8 mouse cellular contexts compared by ENCODE assay signal in the genomic region with DNA sequence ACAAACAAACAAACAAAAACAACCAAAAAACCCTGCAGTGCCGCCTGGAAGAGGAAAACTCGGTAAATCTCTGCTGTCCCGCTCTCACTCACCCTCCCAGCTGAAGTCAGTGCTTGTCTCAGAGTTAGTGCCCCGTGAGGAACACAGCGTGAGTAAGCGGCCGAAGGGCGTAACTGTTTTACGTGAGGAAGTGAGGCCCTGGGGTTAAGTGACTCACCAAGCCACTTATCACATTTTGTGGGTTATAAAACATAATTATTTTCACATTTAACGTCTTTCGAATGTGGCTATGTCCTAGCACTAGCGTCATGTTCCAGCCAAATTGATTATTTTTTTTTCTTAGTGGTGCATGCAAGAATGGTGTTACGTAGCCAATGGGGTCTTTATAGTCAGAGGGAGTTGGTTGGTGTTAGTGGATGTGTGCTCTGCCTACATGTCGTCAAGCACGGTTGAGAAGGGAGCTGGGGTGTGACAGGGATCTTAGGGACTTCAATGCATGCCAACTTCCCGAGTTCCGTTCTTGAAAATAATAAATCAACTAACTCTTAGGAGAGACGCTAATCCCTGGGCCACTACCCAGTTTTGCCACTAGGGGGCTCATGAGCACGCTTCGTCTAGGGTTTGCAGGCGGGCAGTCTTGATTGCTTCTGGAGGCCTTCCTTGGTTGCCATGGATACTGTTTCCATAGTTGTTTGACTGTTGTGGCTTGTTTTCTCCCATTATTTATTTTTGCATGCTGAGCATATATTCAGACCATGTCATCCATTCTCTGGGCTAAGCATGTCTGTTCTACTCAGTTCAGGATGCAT. TPM values are rescaled to one million over a fixed set of nuclear protein-coding genes. Genes with fewer than 3 reads are reported as not detected.
DNase-seq lines count a peak whose midpoint lies in the region; ATAC-seq and TF ChIP-seq lines count a peak whose summit lies in the region.

No protein-coding gene starts in this region.

- no peak overlapping the region for H3K9ac ChIP-seq in forebrain, postnatal 0 days
- H3K9ac ChIP-seq in hindbrain, embryonic 14.5 days: no peak overlapping the region

- H3K4me2 ChIP-seq in forebrain, postnatal 0 days (ENCODE audit: low read depth): peak overlapping the region; percentile 15; the same call in 1 of the 2 replicates
- H3K4me2 ChIP-seq in hindbrain, embryonic 14.5 days (replicated peaks): 0 out of 2 replicates have a peak overlapping the region, but pooled peaks have one; percentile 0

- no peak for TF ChIP-seq POLR2A in cerebellum, adult 2 months (IDR thresholded peaks at IDR 0.05; ENCODE audit: borderline replicate concordance, insufficient read depth, low read length)

- no peak overlapping the region for H3K4me3 ChIP-seq in cerebellum, adult 2 months (replicated peaks; ENCODE audit: insufficient read depth, low read depth, low read length)
- no peak overlapping the region for H3K4me3 ChIP-seq in forebrain, postnatal 0 days (ENCODE audit: low read depth, low read length)
- H3K4me3 ChIP-seq in hindbrain, embryonic 14.5 days (replicated peaks; ENCODE audit: low read length): no peak overlapping the region

- 44% methylated on average over 21 of the region's 21 CpGs for WGBS in cerebellum, adult 2 months
- 59% methylated on average over 21 of the region's 21 CpGs for WGBS in forebrain, postnatal 0 days
- 51% methylated on average over 21 of the region's 21 CpGs for WGBS in hindbrain, embryonic 14.5 days

- peak; percentile 98 for DNase-seq in NIH3T3 (ENCODE audit: low read depth)
- DNase-seq in cerebellum, adult 2 months: peak; percentile 51 to 71
- peak; percentile 92 for DNase-seq in forebrain, postnatal 0 days
- peak; percentile 96 for DNase-seq in hindbrain, embryonic 14.5 days (ENCODE audit: low spot score)
- DNase-seq in layer of hippocampus, postnatal 14 days (ENCODE audit: low spot score in 2 of 2): peak; percentile 73 to 84
- peak; percentile 78 to 84 for DNase-seq in lung, postnatal 4 days
- DNase-seq in retina, postnatal 7 days (ENCODE audit: low read depth, low spot score): peak; percentile 69
- peak; percentile 88 for DNase-seq in urinary bladder, postnatal 14 days (ENCODE audit: low spot score)

- H3K27ac ChIP-seq in cerebellum, adult 2 months (ENCODE audit: insufficient read depth, low read length): no peak overlapping the region
- peak overlapping the region; percentile 62 for H3K27ac ChIP-seq in forebrain, postnatal 0 days (ENCODE audit: low read depth, low read length)
- H3K27ac ChIP-seq in hindbrain, embryonic 14.5 days: peak overlapping the region; percentile 9

- peak; percentile 92 for ATAC-seq in forebrain, postnatal 0 days
- ATAC-seq in hindbrain, embryonic 14.5 days (ENCODE audit: low FRiP score): peak; percentile 84

- H3K4me1 ChIP-seq in cerebellum, adult 2 months (ENCODE audit: control insufficient read depth, insufficient read depth, low read length): no peaks in the 10 kb centered on the region
- no peaks in the 10 kb centered on the region for H3K4me1 ChIP-seq in forebrain, postnatal 0 days (ENCODE audit: insufficient read depth)
- H3K4me1 ChIP-seq in hindbrain, embryonic 14.5 days (replicated peaks; ENCODE audit: control insufficient read depth, insufficient read depth, low read length): no peaks in the 10 kb centered on the region

- H3K27me3 ChIP-seq in cerebellum, adult 2 months (ENCODE audit: control insufficient read depth, insufficient read depth, low read length): no peaks in the 10 kb centered on the region
- no peaks in the 10 kb centered on the region; the same call in 1 of the 2 replicates for H3K27me3 ChIP-seq in forebrain, postnatal 0 days (ENCODE audit: insufficient read depth, low read length)
- no peaks in the 10 kb centered on the region for H3K27me3 ChIP-seq in hindbrain, embryonic 14.5 days (ENCODE audit: control insufficient read depth, insufficient read depth, low read length)

- no peaks in the 10 kb centered on the region for H3K36me3 ChIP-seq in forebrain, postnatal 0 days (ENCODE audit: insufficient read depth)
- no peaks in the 10 kb centered on the region for H3K36me3 ChIP-seq in hindbrain, embryonic 14.5 days (replicated peaks; ENCODE audit: control insufficient read depth, insufficient read depth)

- TF ChIP-seq CTCF in cerebellum, adult 2 months (IDR thresholded peaks at IDR 0.05; ENCODE audit: borderline replicate concordance, insufficient read depth, low read depth, low read length): peak; percentile 82
- TF ChIP-seq CTCF in forebrain, postnatal 0 days (IDR thresholded peaks at IDR 0.05; ENCODE audit: low read depth): peak; percentile 94

- no peaks in the 10 kb centered on the region for H3K9me3 ChIP-seq in forebrain, postnatal 0 days (ENCODE audit: low read length)
- H3K9me3 ChIP-seq in hindbrain, embryonic 14.5 days (ENCODE audit: control insufficient read depth, low read length): no peaks in the 10 kb centered on the region

RNA-seq across cellular contexts. Expression of a gene that starts 10.7 kb away (rescaled TPM):
- not detected in 2 replicates for polyA plus RNA-seq in cerebellum, adult 2 months (2012; rRNA removed)
- not detected in 2 replicates for total RNA-seq in forebrain, postnatal 0 days (2014; rRNA removed)
- not detected in 2 replicates for polyA plus RNA-seq in forebrain, postnatal 0 days (2015; fragmentation: Nextera tagmentation; extraction: Ambion mirVana)
- not detected in 2 replicates for polyA plus RNA-seq in hindbrain, embryonic 14.5 days (2014; fragmentation: Nextera tagmentation; extraction: Ambion mirVana)
- not detected for total RNA-seq in layer of hippocampus, postnatal 14 days (2021)

RNA-seq across cellular contexts. Expression of a gene that starts 23.4 kb away (rescaled TPM):
- polyA plus RNA-seq in cerebellum, adult 2 months (2012; rRNA removed): not detected in 2 replicates
- total RNA-seq in forebrain, postnatal 0 days (2014; rRNA removed): not detected in 2 replicates
- not detected in 2 replicates for polyA plus RNA-seq in forebrain, postnatal 0 days (2015; fragmentation: Nextera tagmentation; extraction: Ambion mirVana)
- not detected in 2 replicates for polyA plus RNA-seq in hindbrain, embryonic 14.5 days (2014; fragmentation: Nextera tagmentation; extraction: Ambion mirVana)
- not detected for total RNA-seq in layer of hippocampus, postnatal 14 days (2021)

RNA-seq across cellular contexts. Expression of a gene that starts 35.8 kb away (rescaled TPM):
- not detected in 2 replicates for polyA plus RNA-seq in cerebellum, adult 2 months (2012; rRNA removed)
- total RNA-seq in forebrain, postnatal 0 days (2014; rRNA removed): not detected in 2 replicates
- not detected in 2 replicates for polyA plus RNA-seq in forebrain, postnatal 0 days (2015; fragmentation: Nextera tagmentation; extraction: Ambion mirVana)
- not detected in 2 replicates for polyA plus RNA-seq in hindbrain, embryonic 14.5 days (2014; fragmentation: Nextera tagmentation; extraction: Ambion mirVana)
- not detected for total RNA-seq in layer of hippocampus, postnatal 14 days (2021)

RNA-seq across cellular contexts. Expression of a gene that starts 38.7 kb away (rescaled TPM):
- 0.05 and 0.16 TPM in 2 replicates for polyA plus RNA-seq in cerebellum, adult 2 months (2012; rRNA removed)
- total RNA-seq in forebrain, postnatal 0 days (2014; rRNA removed): 0.43 TPM in 1 of 2 replicates, not detected in the other
- polyA plus RNA-seq in forebrain, postnatal 0 days (2015; fragmentation: Nextera tagmentation; extraction: Ambion mirVana): 0.18 and 0.20 TPM in 2 replicates
- 0.22 and 0.25 TPM in 2 replicates for polyA plus RNA-seq in hindbrain, embryonic 14.5 days (2014; fragmentation: Nextera tagmentation; extraction: Ambion mirVana)
- under 1 TPM; 0.14 to 0.44 TPM for total RNA-seq in layer of hippocampus, postnatal 14 days (2021)

RNA-seq across cellular contexts. Expression of a gene that starts 52.9 kb away (rescaled TPM):
- not detected in 2 replicates for polyA plus RNA-seq in cerebellum, adult 2 months (2012; rRNA removed)
- total RNA-seq in forebrain, postnatal 0 days (2014; rRNA removed): 0.15 TPM in 1 of 2 replicates, not detected in the other
- not detected in 2 replicates for polyA plus RNA-seq in forebrain, postnatal 0 days (2015; fragmentation: Nextera tagmentation; extraction: Ambion mirVana)
- 0.09 TPM in 1 of 2 replicates, not detected in the other for polyA plus RNA-seq in hindbrain, embryonic 14.5 days (2014; fragmentation: Nextera tagmentation; extraction: Ambion mirVana)
- not detected for total RNA-seq in layer of hippocampus, postnatal 14 days (2021)
